Mouse (Mus musculus) testis, postnatal 10 days (tissue): ENCODE measurements around the gene Shc3.
A peak's percentile ranks its signal among the peaks of the same experiment; 100 is the strongest.

Experiments
- DNase-seq: peaks from one replicate; pipeline ENCODE4 v3.0.0; 2021; ENCODE audit warnings: low spot score

Shc3 gene

GRCm38 (mm10) chr13:51568911-51569684 lies at the start of gene Shc3:
TSS of gene Shc3 (minus strand) at chr13:51569419.
- DNase-seq, result peak; percentile 52

GRCm38 (mm10) chr13:51618602-51619001 lies 49.4 kb upstream of the Shc3 start:
- DNase-seq, result no peak

- peak; percentile 81 for DNase-seq
These were observed 48.6 kb upstream of the Shc3 start for GRCm38 (mm10) chr13:51617861-51618260.

- DNase-seq, result no peak
These were observed 48.1 kb upstream of the Shc3 start for GRCm38 (mm10) chr13:51617306-51617705.

GRCm38 (mm10) chr13:51616417-51617044 lies 47.3 kb upstream of the Shc3 start:
- no peak for DNase-seq

- no peak for DNase-seq
These were observed 46.6 kb upstream of the Shc3 start for GRCm38 (mm10) chr13:51615815-51616214.

- no peak for DNase-seq
These were observed 42.3 kb upstream of the Shc3 start for GRCm38 (mm10) chr13:51611500-51611899.

GRCm38 (mm10) chr13:51611060-51611459 lies 41.8 kb upstream of the Shc3 start:
- DNase-seq, result no peak

GRCm38 (mm10) chr13:51609231-51609630 lies 40.0 kb upstream of the Shc3 start:
- DNase-seq, result no peak

GRCm38 (mm10) chr13:51603894-51604244 lies 34.6 kb upstream of the Shc3 start:
- no peak for DNase-seq

GRCm38 (mm10) chr13:51603221-51603893 lies 34.1 kb upstream of the Shc3 start:
- DNase-seq, result no peak

- no peak for DNase-seq
These were observed 33.5 kb upstream of the Shc3 start for GRCm38 (mm10) chr13:51602764-51603163.

GRCm38 (mm10) chr13:51600169-51600568 lies 30.9 kb upstream of the Shc3 start:
- no peak for DNase-seq

GRCm38 (mm10) chr13:51598063-51598462 lies 28.8 kb upstream of the Shc3 start:
- no peak for DNase-seq

- DNase-seq, result no peak
These were observed 26.2 kb upstream of the Shc3 start for GRCm38 (mm10) chr13:51595404-51595803.

- no peak for DNase-seq
These were observed 25.6 kb upstream of the Shc3 start for GRCm38 (mm10) chr13:51594656-51595311.

- no peak for DNase-seq
These were observed 18.8 kb upstream of the Shc3 start for GRCm38 (mm10) chr13:51588005-51588404.

- DNase-seq, result no peak
These were observed 13.0 kb upstream of the Shc3 start for GRCm38 (mm10) chr13:51582204-51582603.

GRCm38 (mm10) chr13:51580263-51581044 lies 11.2 kb upstream of the Shc3 start:
- DNase-seq, result no peak

GRCm38 (mm10) chr13:51573849-51574248 lies 4.6 kb upstream of the Shc3 start:
- DNase-seq, result no peak

- no peak for DNase-seq
These were observed 892 bp upstream of the Shc3 start for GRCm38 (mm10) chr13:51570111-51570510.

- DNase-seq, result no peak
These were observed 458 bp upstream of the Shc3 start for GRCm38 (mm10) chr13:51569685-51570068.
